Mouse (Mus musculus): ENCODE data around the gene Dock4. TPM values are rescaled to one million over a fixed set of nuclear protein-coding genes. Genes with fewer than 3 reads are reported as not detected.

Dock4 gene
- polyA plus RNA-seq, 1 experiment: 0.56 TPM

DNA sequence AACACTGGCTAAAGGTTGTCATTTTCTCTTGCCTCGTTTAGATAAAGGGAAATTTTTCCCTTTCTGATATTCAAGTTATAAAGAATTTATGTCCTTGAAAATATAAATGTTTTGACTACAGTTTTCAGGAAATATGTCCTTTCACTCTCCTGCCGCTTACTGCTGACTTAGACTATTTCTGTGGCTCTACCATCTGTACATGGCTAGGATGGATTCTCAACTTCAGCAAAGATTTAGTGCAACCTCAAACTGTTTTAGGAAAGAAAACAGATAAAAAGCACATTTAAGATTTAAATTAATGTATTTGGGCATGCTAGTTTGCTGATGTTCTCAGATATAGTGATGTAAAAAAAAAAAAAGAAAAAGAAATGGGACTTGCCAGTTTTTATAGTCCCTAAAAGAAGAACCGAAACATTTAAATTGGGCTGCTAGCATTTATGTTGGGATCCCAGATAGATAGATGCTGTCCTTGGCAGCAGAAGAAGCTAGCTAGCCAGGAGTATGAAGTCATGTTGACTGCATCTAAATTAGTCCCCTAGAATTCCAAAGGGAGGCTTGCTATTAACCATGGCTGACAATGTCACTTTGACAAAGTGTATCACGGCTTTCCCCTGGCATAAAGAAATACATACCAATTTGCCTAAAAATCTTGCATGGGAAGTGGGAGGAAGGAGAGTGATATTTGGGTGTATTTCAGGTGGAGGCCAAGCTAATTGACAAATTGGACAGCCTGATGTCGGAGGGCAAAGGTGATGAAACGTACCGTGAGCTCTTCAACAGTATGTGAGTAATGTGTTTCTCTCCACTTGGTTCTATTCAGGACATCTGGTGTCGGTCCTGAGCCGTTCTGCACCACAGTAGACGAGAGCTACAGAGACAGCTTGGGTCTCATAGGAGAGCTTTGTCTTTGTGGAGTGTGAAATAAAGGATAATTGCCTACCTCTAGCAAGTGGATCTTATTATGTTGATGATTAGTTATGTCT lies 343.9 kb downstream of the Dock4 start:
- Histone ChIP-seq H3K4me1 (ENCODE audit: control insufficient read depth, insufficient read depth, low read length) (no peaks in the 10 kb centered on the region), H3K27ac (ENCODE audit: control insufficient read depth, insufficient read depth, low read depth, low read length) (no peak overlapping the region), H3K4me3 (ENCODE audit: control insufficient read depth, low read depth, low read length) (no peak overlapping the region), H3K27me3 (ENCODE audit: control insufficient read depth, insufficient read depth, low read length) (no peaks in the 10 kb centered on the region), H3K36me3 (ENCODE audit: control insufficient read depth, insufficient read depth, low read length) (no peaks in the 10 kb centered on the region)
- TF ChIP-seq POLR2A (IDR thresholded peaks at IDR 0.05; ENCODE audit: control insufficient read depth, low read depth, low read length) (no peak), CTCF (IDR thresholded peaks at IDR 0.05; ENCODE audit: control insufficient read depth, insufficient read depth, insufficient replicate concordance, low read depth, low read length) (no peak)

DNA sequence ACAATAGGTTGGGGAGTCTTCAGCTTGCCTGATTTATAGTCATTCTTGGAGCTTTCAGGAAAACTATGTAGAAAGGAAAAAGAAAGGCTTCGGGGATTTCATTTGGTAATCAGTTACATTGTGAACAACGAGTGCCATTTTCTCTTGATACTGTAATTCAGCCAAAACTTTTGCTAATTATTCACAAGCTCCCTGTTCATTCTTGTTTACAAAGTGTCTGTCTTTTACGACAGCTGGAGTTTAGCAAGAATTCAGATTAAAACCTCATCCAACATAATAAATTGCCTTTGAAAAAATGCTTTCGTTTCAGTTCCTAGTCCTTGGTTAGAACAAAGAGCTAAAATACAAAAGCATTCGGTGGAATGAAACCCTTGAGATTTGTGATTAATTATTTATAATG lies 345.5 kb downstream of the Dock4 start:
- H3K27me3 ChIP-seq (ENCODE audit: control insufficient read depth, insufficient read depth, low read length): no peaks in the 10 kb centered on the region
- H3K4me3 ChIP-seq (ENCODE audit: control insufficient read depth, low read depth, low read length): no peak overlapping the region
- TF ChIP-seq POLR2A (IDR thresholded peaks at IDR 0.05; ENCODE audit: control insufficient read depth, low read depth, low read length): no peak
- TF ChIP-seq CTCF (IDR thresholded peaks at IDR 0.05; ENCODE audit: control insufficient read depth, insufficient read depth, insufficient replicate concordance, low read depth, low read length): no peak
- no peaks in the 10 kb centered on the region for H3K36me3 ChIP-seq (ENCODE audit: control insufficient read depth, insufficient read depth, low read length)
- no peaks in the 10 kb centered on the region for H3K4me1 ChIP-seq (ENCODE audit: control insufficient read depth, insufficient read depth, low read length)
- no peak overlapping the region for H3K27ac ChIP-seq (ENCODE audit: control insufficient read depth, insufficient read depth, low read depth, low read length)

DNA sequence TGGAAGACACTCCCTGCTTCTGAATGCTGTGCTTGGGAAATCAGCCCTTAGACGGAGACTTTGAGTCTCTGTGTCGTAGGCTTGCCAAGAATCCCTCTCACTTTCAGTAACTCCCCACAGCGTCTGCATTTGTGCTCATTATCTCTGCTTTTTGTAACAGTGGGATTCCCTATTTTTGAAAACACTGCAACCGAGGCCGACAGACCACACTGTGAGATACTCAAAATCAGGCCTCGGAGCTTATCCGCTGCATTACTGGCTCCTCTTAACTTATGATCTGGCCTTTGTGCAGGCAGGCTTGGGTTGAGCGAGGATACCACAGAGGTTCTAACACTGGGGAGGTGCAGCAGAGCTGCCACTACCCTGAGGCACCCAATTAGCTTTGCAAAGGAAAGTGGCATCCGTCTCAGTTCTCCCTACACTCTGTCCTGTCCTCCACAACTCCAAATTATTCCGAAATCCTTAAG lies 346.5 kb downstream of the Dock4 start:
- H3K36me3 ChIP-seq (ENCODE audit: control insufficient read depth, insufficient read depth, low read length): no peaks in the 10 kb centered on the region
- no peaks in the 10 kb centered on the region for H3K27me3 ChIP-seq (ENCODE audit: control insufficient read depth, insufficient read depth, low read length)
- no peak overlapping the region for H3K27ac ChIP-seq (ENCODE audit: control insufficient read depth, insufficient read depth, low read depth, low read length)
- no peak for TF ChIP-seq POLR2A (IDR thresholded peaks at IDR 0.05; ENCODE audit: control insufficient read depth, low read depth, low read length)
- TF ChIP-seq CTCF (IDR thresholded peaks at IDR 0.05; ENCODE audit: control insufficient read depth, insufficient read depth, insufficient replicate concordance, low read depth, low read length): no peak
- H3K4me3 ChIP-seq (ENCODE audit: control insufficient read depth, low read depth, low read length): no peak overlapping the region
- no peaks in the 10 kb centered on the region for H3K4me1 ChIP-seq (ENCODE audit: control insufficient read depth, insufficient read depth, low read length)

DNA sequence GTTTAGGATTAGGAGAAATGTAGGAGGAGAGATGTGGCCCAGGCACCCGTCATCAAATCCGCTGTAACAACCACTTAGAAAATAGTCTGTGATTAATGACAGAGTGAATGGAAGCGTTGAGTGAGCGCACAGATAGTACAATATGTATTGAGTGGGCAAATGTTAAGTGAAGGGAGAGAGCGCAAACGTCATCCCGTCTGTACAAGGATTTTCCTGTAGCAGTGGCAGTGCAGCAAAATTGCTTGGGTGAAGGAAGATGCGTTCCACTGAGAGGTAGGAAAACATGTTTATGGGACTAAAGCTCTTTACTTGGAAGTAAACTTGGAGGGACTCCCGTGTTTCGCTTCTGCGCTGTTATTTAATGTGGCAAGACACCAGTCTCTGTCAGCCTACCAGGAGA lies 348.3 kb downstream of the Dock4 start:
- Histone ChIP-seq H3K4me1 (ENCODE audit: control insufficient read depth, insufficient read depth, low read length) (no peaks in the 10 kb centered on the region), H3K4me3 (ENCODE audit: control insufficient read depth, low read depth, low read length) (no peak overlapping the region), H3K27me3 (ENCODE audit: control insufficient read depth, insufficient read depth, low read length) (no peaks in the 10 kb centered on the region), H3K27ac (ENCODE audit: control insufficient read depth, insufficient read depth, low read depth, low read length) (no peak overlapping the region), H3K36me3 (ENCODE audit: control insufficient read depth, insufficient read depth, low read length) (no peaks in the 10 kb centered on the region)
- no peak for TF ChIP-seq CTCF (IDR thresholded peaks at IDR 0.05; ENCODE audit: control insufficient read depth, insufficient read depth, insufficient replicate concordance, low read depth, low read length)

DNA sequence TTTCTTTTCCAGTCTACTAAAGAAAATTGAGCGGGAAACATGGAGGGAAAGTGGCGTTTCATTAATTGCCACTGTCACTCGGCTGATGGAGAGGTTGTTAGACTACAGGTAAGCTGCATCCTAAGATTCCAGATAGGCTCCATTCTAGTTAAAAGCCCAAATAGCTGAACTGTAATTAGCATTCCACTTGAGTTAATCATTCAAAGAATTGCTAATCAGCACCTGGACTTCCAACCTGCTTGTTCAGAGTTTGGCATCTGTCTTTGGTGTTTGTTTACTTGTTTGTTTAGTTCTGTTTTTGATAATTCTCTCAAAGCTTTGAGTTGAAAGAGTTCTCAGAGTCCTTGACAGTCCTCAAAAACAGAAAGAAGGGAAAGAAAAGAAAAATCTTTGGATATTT lies 349.0 kb downstream of the Dock4 start:
- H3K4me3 ChIP-seq (ENCODE audit: control insufficient read depth, low read depth, low read length): no peak overlapping the region
- no peaks in the 10 kb centered on the region for H3K4me1 ChIP-seq (ENCODE audit: control insufficient read depth, insufficient read depth, low read length)
- TF ChIP-seq POLR2A (IDR thresholded peaks at IDR 0.05; ENCODE audit: control insufficient read depth, low read depth, low read length) (no peak), CTCF (IDR thresholded peaks at IDR 0.05; ENCODE audit: control insufficient read depth, insufficient read depth, insufficient replicate concordance, low read depth, low read length) (no peak)
- no peak overlapping the region for H3K27ac ChIP-seq (ENCODE audit: control insufficient read depth, insufficient read depth, low read depth, low read length)
- no peaks in the 10 kb centered on the region for H3K27me3 ChIP-seq (ENCODE audit: control insufficient read depth, insufficient read depth, low read length)
- H3K36me3 ChIP-seq (ENCODE audit: control insufficient read depth, insufficient read depth, low read length): no peaks in the 10 kb centered on the region

DNA sequence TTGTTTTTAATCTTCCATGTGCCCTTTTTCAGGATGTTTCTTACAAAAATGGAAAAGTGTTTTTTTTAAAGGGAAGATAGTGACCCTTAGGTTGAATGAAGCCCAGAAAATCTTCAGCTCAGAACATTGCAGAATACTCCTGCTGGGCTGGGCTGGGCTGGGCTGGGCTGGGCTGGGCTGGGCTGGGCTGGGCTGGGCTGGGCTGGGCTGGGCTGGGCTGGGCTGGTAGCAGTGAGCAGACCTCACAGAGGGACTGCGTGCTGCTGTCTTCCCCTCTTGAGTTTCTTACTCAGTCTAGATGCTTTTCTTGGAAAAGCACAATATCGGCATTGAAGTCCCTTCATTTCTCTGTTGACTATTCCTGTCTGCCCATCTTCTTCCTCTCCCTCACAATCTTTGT lies 350.0 kb downstream of the Dock4 start:
- Histone ChIP-seq H3K4me3 (ENCODE audit: control insufficient read depth, low read depth, low read length) (no peak overlapping the region), H3K36me3 (ENCODE audit: control insufficient read depth, insufficient read depth, low read length) (no peaks in the 10 kb centered on the region), H3K27me3 (ENCODE audit: control insufficient read depth, insufficient read depth, low read length) (no peaks in the 10 kb centered on the region), H3K27ac (ENCODE audit: control insufficient read depth, insufficient read depth, low read depth, low read length) (no peak overlapping the region), H3K4me1 (ENCODE audit: control insufficient read depth, insufficient read depth, low read length) (no peaks in the 10 kb centered on the region)
- no peak for TF ChIP-seq POLR2A (IDR thresholded peaks at IDR 0.05; ENCODE audit: control insufficient read depth, low read depth, low read length)
- TF ChIP-seq CTCF (IDR thresholded peaks at IDR 0.05; ENCODE audit: control insufficient read depth, insufficient read depth, insufficient replicate concordance, low read depth, low read length): no peak

DNA sequence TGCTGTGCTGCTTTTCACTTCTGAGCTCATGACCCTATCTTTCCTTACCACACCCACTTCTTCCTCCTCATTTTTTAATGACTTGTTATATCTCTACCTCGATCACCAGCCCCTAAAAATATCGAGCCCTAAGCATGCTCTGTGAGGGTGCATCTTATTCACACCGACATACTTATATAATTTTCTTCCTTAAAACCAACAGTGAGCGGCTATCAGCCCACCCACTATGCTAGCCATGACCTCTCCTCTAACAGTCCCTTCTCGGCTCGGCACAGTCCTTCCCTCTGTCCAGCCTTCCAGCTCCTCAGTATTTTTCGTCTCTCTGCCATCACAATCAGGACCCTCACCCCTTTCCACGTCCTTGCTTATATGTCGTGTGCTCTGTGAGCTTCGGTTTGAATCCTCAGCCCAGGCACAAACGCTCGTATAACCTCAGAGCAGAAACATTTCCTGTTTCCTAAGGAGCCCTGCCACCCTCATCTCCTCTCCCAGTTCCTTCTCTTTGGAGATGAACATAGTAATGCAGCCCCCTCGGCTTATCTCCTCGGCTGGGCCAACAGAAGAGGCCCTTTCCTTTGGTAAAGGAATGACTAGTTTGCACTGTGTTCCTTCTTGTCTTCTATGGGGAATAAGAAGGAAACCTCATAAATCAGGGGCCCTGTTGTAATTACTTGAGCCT lies 351.2 kb downstream of the Dock4 start:
- no peak overlapping the region; the same call in 1 of the 2 replicates for H3K27ac ChIP-seq (ENCODE audit: control insufficient read depth, insufficient read depth, low read depth, low read length)

More for the DNA sequence above, 351.2 kb downstream of the Dock4 start:
- TF ChIP-seq POLR2A (IDR thresholded peaks at IDR 0.05; ENCODE audit: control insufficient read depth, low read depth, low read length) (no peak), CTCF (IDR thresholded peaks at IDR 0.05; ENCODE audit: control insufficient read depth, insufficient read depth, insufficient replicate concordance, low read depth, low read length) (no peak)
- Histone ChIP-seq H3K4me3 (ENCODE audit: control insufficient read depth, low read depth, low read length) (no peak overlapping the region), H3K27me3 (ENCODE audit: control insufficient read depth, insufficient read depth, low read length) (no peaks in the 10 kb centered on the region), H3K4me1 (ENCODE audit: control insufficient read depth, insufficient read depth, low read length) (no peaks in the 10 kb centered on the region), H3K36me3 (ENCODE audit: control insufficient read depth, insufficient read depth, low read length) (no peaks in the 10 kb centered on the region)
